Mouse (Mus musculus) embryonic facial prominence, embryonic 14.5 days (tissue): ENCODE results near the gene Ap2s1. TPM values are rescaled to one million over a fixed set of nuclear protein-coding genes. Genes with fewer than 3 reads are reported as not detected.

Source experiments
- ATAC-seq: fragments of 200-750 bp; cut with Nextera tagmentation; 2 replicates; pipeline ENCODE4 v1.8.0; 2017; ENCODE audit warnings: low read depth, moderate number of reproducible peaks, moderate TSS enrichment
- DNase-seq: peaks from one replicate; pipeline ENCODE4 v3.0.0-alpha.2; 2015; ENCODE audit warnings: low spot score
- H3K27ac ChIP-seq: fragments of 300-500 bp; sonication (generic); replicated peaks from 2 replicates; pipeline ENCODE4 v1.5.1; 2014; ENCODE audit warnings: low read depth, mild to moderate bottlenecking, low read length, moderate library complexity
- H3K27me3 ChIP-seq: fragments of 300-500 bp; sonication (generic); replicated peaks from 2 replicates; pipeline ENCODE4 v1.6.1; 2014; ENCODE audit warnings: low read length; ENCODE audit not compliant: control insufficient read depth, insufficient read depth
- H3K36me3 ChIP-seq: fragments of 300-500 bp; sonication (generic); 2 replicates; pipeline ENCODE4 v1.6.1; 2014; ENCODE audit warnings: low read length, mixed read lengths; ENCODE audit not compliant: control insufficient read depth, insufficient read depth
- H3K4me1 ChIP-seq: fragments of 300-500 bp; sonication (generic); 2 replicates; pipeline ENCODE4 v1.6.1; 2014; ENCODE audit warnings: antibody characterized with exemption, low read length; ENCODE audit not compliant: control insufficient read depth, insufficient read depth
- H3K4me2 ChIP-seq: fragments of 300-500 bp; sonication (generic); 2 replicates; pipeline ENCODE4 v1.6.1; 2014; ENCODE audit warnings: low read depth, mild to moderate bottlenecking, low read length, moderate library complexity, mixed read lengths
- H3K4me3 ChIP-seq: fragments of 300-500 bp; sonication (generic); 2 replicates; pipeline ENCODE4 v1.5.1; 2014; ENCODE audit warnings: low read depth, mild to moderate bottlenecking, low read length
- H3K9ac ChIP-seq: fragments of 300-500 bp; sonication (generic); 2 replicates; pipeline ENCODE4 v1.6.1; 2014; ENCODE audit warnings: low read depth, mild to moderate bottlenecking, low read length, moderate library complexity, mixed read lengths
- H3K9me3 ChIP-seq: fragments of 300-500 bp; sonication (generic); 2 replicates; pipeline ENCODE4 v1.6.1; 2016; ENCODE audit warnings: low read length; ENCODE audit not compliant: control insufficient read depth
- WGBS: fragments of 180-500 bp; shearing (Covaris S2); extraction: QIAGEN DNeasy Blood & Tissue Kit; methylation state at CpG from one replicate; pipeline ENCODE4 v1.1.7; 2014; 5-methylcytosine and 5-hydroxymethylcytosine counted together
- polyA plus RNA-seq: library from polyadenylated mRNA; unstranded; fragments of >200 nt; fragmentation: Nextera tagmentation; extraction: Ambion mirVana; gene quantifications from 2 replicates; pipeline ENCODE4 v1.2.1, GENCODE M21; 2014

The Ap2s1 gene
- polyA plus RNA-seq, 1 experiment from 2014 or later = 278 TPM

DNA sequence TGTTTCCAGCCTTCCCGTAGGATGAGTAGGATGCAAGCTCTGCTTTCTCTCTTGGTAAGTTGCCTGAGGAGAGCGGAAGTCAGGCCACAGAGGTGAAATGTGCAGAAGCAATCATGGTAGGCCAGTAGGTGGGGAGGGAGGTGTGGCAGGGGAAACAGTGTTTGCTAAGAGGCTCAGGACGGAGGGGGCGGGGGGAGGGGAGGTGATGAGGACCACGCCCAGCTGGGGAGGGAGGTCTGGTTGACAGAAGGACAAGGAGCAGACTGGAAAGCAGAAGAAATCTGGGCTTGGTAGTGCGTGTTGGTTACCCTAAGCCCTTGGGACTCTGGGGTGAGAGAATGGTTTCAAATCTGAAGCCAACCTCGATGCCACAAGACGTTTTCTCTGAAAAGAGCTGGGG, 22.1 kb downstream of the Ap2s1 start:
- WGBS = 23% methylated on average over 8 of the region's 8 CpGs
- ATAC-seq = no peak
- H3K27ac ChIP-seq = no peak overlapping the region

GRCm38 (mm10) chr7:16761005-16761481, 22.8 kb downstream of the Ap2s1 start:
- H3K4me1 ChIP-seq = peaks cover 5% of the 10 kb centered on the region
- H3K4me2 ChIP-seq = 0 out of 2 replicates have a peak overlapping the region, but pooled peaks have one; percentile 10
- H3K36me3 ChIP-seq = no peaks in the 10 kb centered on the region
- H3K27me3 ChIP-seq = no peaks in the 10 kb centered on the region
- no peak overlapping the region for H3K4me3 ChIP-seq
- H3K9me3 ChIP-seq = no peaks in the 10 kb centered on the region
- no peak; the same call in 1 of the 2 replicates for ATAC-seq
- peak; percentile 45 for DNase-seq
- 29% methylated on average over 9 of the region's 10 CpGs for WGBS
- 0 out of 2 replicates have a peak overlapping the region, but pooled peaks have one; percentile 48 for H3K27ac ChIP-seq
- H3K9ac ChIP-seq = 0 out of 2 replicates have a peak overlapping the region, but pooled peaks have one; percentile 19

More for the DNA sequence above, 22.1 kb downstream of the Ap2s1 start:
- peak; percentile 38 for DNase-seq
- no peaks in the 10 kb centered on the region for H3K36me3 ChIP-seq
- no peak overlapping the region for H3K4me3 ChIP-seq
- H3K9me3 ChIP-seq = no peaks in the 10 kb centered on the region
- H3K4me2 ChIP-seq = no peak overlapping the region
- H3K4me1 ChIP-seq = peaks cover 5% of the 10 kb centered on the region
- H3K9ac ChIP-seq = no peak overlapping the region
- no peaks in the 10 kb centered on the region for H3K27me3 ChIP-seq

DNA sequence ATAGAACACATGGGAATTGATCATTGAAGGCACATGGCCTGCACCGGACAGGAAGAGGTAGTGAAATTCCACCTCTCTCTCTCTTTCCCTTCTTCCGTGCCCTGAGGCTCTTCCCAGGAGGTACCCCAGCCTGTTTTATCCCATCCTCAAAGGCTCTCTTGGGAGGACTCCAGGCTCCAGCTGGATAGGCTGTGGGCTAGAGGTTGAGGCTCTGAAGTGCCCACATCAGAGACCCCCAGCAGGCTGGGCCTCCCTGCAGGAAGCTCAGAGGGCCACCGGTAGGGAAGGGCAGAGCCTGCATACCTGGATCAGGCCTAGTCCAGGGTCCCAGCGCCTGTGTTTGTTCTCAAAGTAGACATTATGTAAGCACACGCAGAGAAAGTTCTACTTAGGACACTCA, 23.4 kb downstream of the Ap2s1 start:
- Histone ChIP-seq H3K27ac (no peak overlapping the region), H3K9me3 (no peaks in the 10 kb centered on the region), H3K4me1 (peaks cover 5% of the 10 kb centered on the region), H3K27me3 (no peaks in the 10 kb centered on the region), H3K4me2 (no peak overlapping the region), H3K9ac (no peak overlapping the region; the same call in 1 of the 2 replicates), H3K4me3 (no peak overlapping the region), H3K36me3 (no peaks in the 10 kb centered on the region)
- no peak for DNase-seq
- no peak for ATAC-seq
- 25% methylated on average over 5 of the region's 5 CpGs for WGBS

- Histone ChIP-seq H3K9ac (no peak overlapping the region), H3K4me2 (no peak overlapping the region), H3K27me3 (no peaks in the 10 kb centered on the region), H3K4me3 (no peak overlapping the region), H3K36me3 (no peaks in the 10 kb centered on the region), H3K9me3 (no peaks in the 10 kb centered on the region), H3K4me1 (peaks cover 5% of the 10 kb centered on the region), H3K27ac (no peak overlapping the region)
- no peak for DNase-seq
- ATAC-seq = no peak
- WGBS = 83% methylated on average over 7 of the region's 7 CpGs
Measured at GRCm38 (mm10) chr7:16763463-16764218, 25.4 kb downstream of the Ap2s1 start.

GRCm38 (mm10) chr7:16766443-16766842, 28.2 kb downstream of the Ap2s1 start:
- 53% methylated on average over 2 of the region's 2 CpGs for WGBS
- ATAC-seq (no peak), DNase-seq (no peak)
- Histone ChIP-seq H3K27me3 (no peaks in the 10 kb centered on the region), H3K4me1 (no peaks in the 10 kb centered on the region), H3K4me3 (no peak overlapping the region), H3K36me3 (no peaks in the 10 kb centered on the region), H3K4me2 (no peak overlapping the region), H3K9ac (no peak overlapping the region), H3K9me3 (no peaks in the 10 kb centered on the region), H3K27ac (no peak overlapping the region)

DNA sequence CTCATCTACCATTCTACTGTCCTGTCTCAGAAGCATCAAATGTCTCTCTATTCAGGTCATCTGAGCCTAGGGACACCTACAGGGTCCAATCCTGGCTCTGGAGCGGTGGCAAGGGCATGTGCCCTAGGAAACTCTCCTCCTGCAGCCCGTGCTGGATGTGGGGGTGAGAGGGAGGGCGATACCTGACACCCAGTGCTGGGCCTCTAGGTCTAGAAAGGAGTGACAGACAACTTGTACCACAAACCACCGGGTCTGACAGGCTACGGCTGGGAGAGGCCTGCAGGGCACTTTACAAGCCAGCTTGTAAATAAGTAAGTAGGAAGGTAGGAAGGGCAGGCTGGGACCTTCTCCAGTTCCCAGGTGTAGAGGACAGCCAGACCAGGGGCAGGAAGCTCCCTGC, 37.7 kb downstream of the Ap2s1 start:
- 37% methylated on average over 5 of the region's 5 CpGs for WGBS
- Histone ChIP-seq H3K27me3 (no peaks in the 10 kb centered on the region), H3K4me3 (no peak overlapping the region), H3K4me2 (no peak overlapping the region), H3K27ac (no peak overlapping the region), H3K9me3 (peaks cover 4% of the 10 kb centered on the region; the same call in 1 of the 2 replicates), H3K36me3 (no peaks in the 10 kb centered on the region), H3K4me1 (peaks cover 3% of the 10 kb centered on the region; the same call in 1 of the 2 replicates), H3K9ac (no peak overlapping the region)
- DNase-seq (no peak), ATAC-seq (peak; percentile 56; the same call in 1 of the 2 replicates)

GRCm38 (mm10) chr7:16780076-16780475, 41.9 kb downstream of the Ap2s1 start:
- H3K9me3 ChIP-seq = no peaks in the 10 kb centered on the region
- no peaks in the 10 kb centered on the region for H3K36me3 ChIP-seq
- 61% methylated on average over 5 of the region's 5 CpGs for WGBS
- H3K4me2 ChIP-seq = no peak overlapping the region
- no peak overlapping the region for H3K4me3 ChIP-seq
- H3K27me3 ChIP-seq = no peaks in the 10 kb centered on the region
- H3K27ac ChIP-seq = no peak overlapping the region
- no peak for ATAC-seq
- H3K4me1 ChIP-seq = peaks cover 19% of the 10 kb centered on the region
- no peak for DNase-seq
- no peak overlapping the region for H3K9ac ChIP-seq

DNA sequence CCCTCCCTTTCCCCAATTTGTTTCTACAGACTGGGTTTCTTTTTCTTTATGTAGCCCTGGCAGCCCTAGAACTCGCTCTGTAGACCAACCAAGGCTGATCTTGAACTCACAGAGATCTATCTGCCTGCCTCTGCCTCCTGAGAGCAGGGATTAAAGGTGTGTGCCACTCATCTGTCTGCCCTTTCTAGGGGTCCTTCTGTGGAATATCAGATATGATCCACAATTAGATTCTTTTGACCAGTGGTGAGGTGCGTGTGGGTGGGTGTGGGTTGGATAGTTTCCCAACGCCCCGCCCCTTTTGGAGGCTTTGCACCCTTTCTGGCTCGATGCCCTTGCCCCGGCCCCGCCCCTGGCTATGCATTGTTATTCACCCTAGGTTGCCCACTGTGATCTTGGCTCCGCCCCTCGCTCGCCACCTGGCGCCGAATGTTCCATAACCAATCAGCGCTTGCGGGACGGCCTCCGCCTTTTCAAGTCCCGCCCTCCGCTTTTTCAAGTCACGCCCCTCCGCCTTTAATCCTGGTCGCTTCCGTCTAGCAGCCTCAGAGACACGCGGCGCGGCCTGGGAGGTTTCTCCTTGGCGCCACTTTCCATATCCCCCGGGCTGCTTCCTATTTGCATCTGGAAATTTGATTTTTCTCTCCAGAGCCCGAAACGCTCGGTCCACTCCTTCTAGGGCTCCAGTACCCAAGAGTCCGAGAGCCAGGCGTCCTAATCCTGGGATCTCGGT, 42.8 kb downstream of the Ap2s1 start, which contains the start of gene Slc1a5:
Slc1a5 (plus strand) TSS at position 516 of the 730 bp plus-strand sequence.
- peak within 1 kb of the TSS; percentile 64 for H3K4me3 ChIP-seq
- H3K27ac ChIP-seq = peak within 1 kb of the TSS; percentile 7; the same call in 1 of the 2 replicates
- H3K4me1 ChIP-seq = peaks cover 19% of the 10 kb centered on the region
- no peaks in the 10 kb centered on the region for H3K27me3 ChIP-seq
- H3K36me3 ChIP-seq = no peaks in the 10 kb centered on the region
- DNase-seq (peak; percentile 97), ATAC-seq (peak; percentile 90)
- peak within 1 kb of the TSS; percentile 68 for H3K9ac ChIP-seq
- peak within 1 kb of the TSS; percentile 99 for H3K4me2 ChIP-seq
- whole genome bisulfite sequencing = 5% methylated on average over 32 of the region's 34 CpGs
- H3K9me3 ChIP-seq = no peaks in the 10 kb centered on the region
